Mouse (Mus musculus) heart, embryonic 16.5 days (tissue): Measurements from ENCODE around the gene Slc7a5. TPM values are rescaled to one million over a fixed set of nuclear protein-coding genes. Genes with fewer than 3 reads are reported as not detected.

ENCODE experiments used
- ATAC-seq: fragments of 200-750 bp; cut with Nextera tagmentation; replicated peaks from 2 replicates; pipeline ENCODE4 v1.8.0; 2017; ENCODE audit warnings: moderate number of reproducible peaks; ENCODE audit not compliant: insufficient read depth, low FRiP score; ENCODE audit errors: extremely low read depth
- H3K27ac ChIP-seq: fragments of 300-500 bp; sonication (generic); 2 replicates; pipeline ENCODE4 v1.5.1; 2014; ENCODE audit warnings: mild to moderate bottlenecking, low read length, control low read depth, moderate library complexity
- H3K27me3 ChIP-seq: fragments of 300-500 bp; sonication (generic); 2 replicates; pipeline ENCODE4 v1.6.1; 2014; ENCODE audit warnings: low read length, mixed read lengths; ENCODE audit not compliant: control insufficient read depth, insufficient read depth
- H3K36me3 ChIP-seq: fragments of 300-500 bp; sonication (generic); 2 replicates; pipeline ENCODE4 v1.6.1; 2014; ENCODE audit not compliant: control insufficient read depth, insufficient read depth
- H3K4me1 ChIP-seq: fragments of 300-500 bp; sonication (generic); 2 replicates; pipeline ENCODE4 v1.6.1; 2014; ENCODE audit warnings: low read length, mixed read lengths; ENCODE audit not compliant: control insufficient read depth, insufficient read depth
- H3K4me2 ChIP-seq: fragments of 300-500 bp; sonication (generic); 2 replicates; pipeline ENCODE4 v1.6.1; 2014; ENCODE audit warnings: low read depth, mild to moderate bottlenecking, control low read depth, low read length
- H3K4me3 ChIP-seq: fragments of 300-500 bp; sonication (generic); 2 replicates; pipeline ENCODE4 v1.5.1; 2014; ENCODE audit warnings: mild to moderate bottlenecking, control low read depth, low read length
- H3K9ac ChIP-seq: fragments of 300-500 bp; sonication (generic); 2 replicates; pipeline ENCODE4 v1.6.1; 2014; ENCODE audit warnings: low read length, control low read depth
- H3K9me3 ChIP-seq: fragments of 300-500 bp; sonication (generic); replicated peaks from 2 replicates; pipeline ENCODE4 v1.6.1; 2016; ENCODE audit warnings: low read length; ENCODE audit not compliant: control insufficient read depth
- WGBS: fragments of 180-500 bp; shearing (Covaris S2); extraction: QIAGEN DNeasy Blood & Tissue Kit; methylation state at CpG from one replicate; pipeline ENCODE4 v1.1.7; 2014; 5-methylcytosine and 5-hydroxymethylcytosine counted together
- polyA plus RNA-seq: library from polyadenylated mRNA; unstranded; fragments of >200 nt; fragmentation: Nextera tagmentation; extraction: Ambion mirVana; gene quantifications from 2 replicates; pipeline ENCODE4 v1.2.1, GENCODE M21; 2015

The Slc7a5 gene
- polyA plus RNA-seq, 1 experiment from 2014 or later = 14.4 TPM

GRCm38 (mm10) chr8:121871833-121872440, 35.6 kb downstream of the Slc7a5 start:
- no peak for ATAC-seq
- WGBS = 23% methylated on average over 10 of the region's 10 CpGs
- no peak overlapping the region for H3K4me3 ChIP-seq
- 0 out of 2 replicates have a peak, but pooled peaks cover 4% of the 10 kb centered on the region for H3K27me3 ChIP-seq
- H3K9ac ChIP-seq = 0 out of 2 replicates have a peak overlapping the region, but pooled peaks have one; percentile 8
- H3K4me2 ChIP-seq = peak overlapping the region; percentile 26; the same call in 1 of the 2 replicates
- no peaks in the 10 kb centered on the region for H3K9me3 ChIP-seq
- H3K4me1 ChIP-seq = peaks cover 26% of the 10 kb centered on the region
- H3K36me3 ChIP-seq = no peaks in the 10 kb centered on the region
- H3K27ac ChIP-seq = no peak overlapping the region

GRCm38 (mm10) chr8:121870190-121870589, 37.3 kb downstream of the Slc7a5 start:
- no peaks in the 10 kb centered on the region for H3K36me3 ChIP-seq
- no peak overlapping the region for H3K9ac ChIP-seq
- no peak overlapping the region for H3K27ac ChIP-seq
- no peak for ATAC-seq
- no peak overlapping the region for H3K4me2 ChIP-seq
- 0 out of 2 replicates have a peak, but pooled peaks cover 4% of the 10 kb centered on the region for H3K27me3 ChIP-seq
- peaks cover 20% of the 10 kb centered on the region for H3K4me1 ChIP-seq
- H3K4me3 ChIP-seq = no peak overlapping the region
- 76% methylated on average over 2 of the region's 2 CpGs for WGBS
- no peaks in the 10 kb centered on the region for H3K9me3 ChIP-seq

- no peak overlapping the region for H3K27ac ChIP-seq
Measured at GRCm38 (mm10) chr8:121868896-121869295, 38.6 kb downstream of the Slc7a5 start.

GRCm38 (mm10) chr8:121868196-121868595, 39.3 kb downstream of the Slc7a5 start:
- H3K27me3 ChIP-seq = 0 out of 2 replicates have a peak, but pooled peaks cover 4% of the 10 kb centered on the region
- H3K4me3 ChIP-seq = no peak overlapping the region
- no peaks in the 10 kb centered on the region for H3K9me3 ChIP-seq
- no peaks in the 10 kb centered on the region for H3K36me3 ChIP-seq
- H3K27ac ChIP-seq = no peak overlapping the region
- no peak overlapping the region for H3K4me2 ChIP-seq
- 79% methylated on average over 5 of the region's 5 CpGs for WGBS
- H3K9ac ChIP-seq = no peak overlapping the region
- no peak for ATAC-seq
- H3K4me1 ChIP-seq = peaks cover 9% of the 10 kb centered on the region; the same call in 1 of the 2 replicates

More at GRCm38 (mm10) chr8:121868896-121869295, 38.6 kb downstream of the Slc7a5 start:
- Histone ChIP-seq H3K4me1 (peaks cover 9% of the 10 kb centered on the region), H3K9ac (no peak overlapping the region), H3K4me3 (no peak overlapping the region), H3K9me3 (no peaks in the 10 kb centered on the region), H3K27me3 (0 out of 2 replicates have a peak, but pooled peaks cover 4% of the 10 kb centered on the region), H3K36me3 (no peaks in the 10 kb centered on the region), H3K4me2 (no peak overlapping the region)
- no peak for ATAC-seq
- 78% methylated on average over 7 of the region's 7 CpGs for WGBS

GRCm38 (mm10) chr8:121865356-121865755, 42.1 kb downstream of the Slc7a5 start:
- no peaks in the 10 kb centered on the region for H3K36me3 ChIP-seq
- 75% methylated on average over 8 of the region's 8 CpGs for WGBS
- H3K9me3 ChIP-seq = no peaks in the 10 kb centered on the region
- no peak overlapping the region for H3K27ac ChIP-seq
- H3K4me3 ChIP-seq = no peak overlapping the region
- no peak overlapping the region for H3K4me2 ChIP-seq
- ATAC-seq = no peak
- H3K4me1 ChIP-seq = no peaks in the 10 kb centered on the region
- H3K9ac ChIP-seq = no peak overlapping the region
- no peaks in the 10 kb centered on the region for H3K27me3 ChIP-seq

- Histone ChIP-seq H3K27me3 (no peaks in the 10 kb centered on the region), H3K9me3 (no peaks in the 10 kb centered on the region), H3K4me1 (no peaks in the 10 kb centered on the region), H3K4me3 (no peak overlapping the region), H3K36me3 (no peaks in the 10 kb centered on the region), H3K4me2 (no peak overlapping the region), H3K27ac (no peak overlapping the region), H3K9ac (no peak overlapping the region)
- peak; percentile 54 for ATAC-seq
- WGBS = 52% methylated on average over 12 of the region's 12 CpGs
Measured at GRCm38 (mm10) chr8:121861806-121862548, 45.5 kb downstream of the Slc7a5 start.

- Histone ChIP-seq H3K27me3 (no peaks in the 10 kb centered on the region), H3K9ac (no peak overlapping the region), H3K4me2 (no peak overlapping the region), H3K9me3 (no peaks in the 10 kb centered on the region), H3K27ac (no peak overlapping the region), H3K4me1 (no peaks in the 10 kb centered on the region), H3K4me3 (no peak overlapping the region), H3K36me3 (no peaks in the 10 kb centered on the region)
- no peak for ATAC-seq
- 49% methylated on average over 6 of the region's 6 CpGs for WGBS
Measured at GRCm38 (mm10) chr8:121861276-121861675, 46.2 kb downstream of the Slc7a5 start.

GRCm38 (mm10) chr8:121857747-121858146, 49.7 kb downstream of the Slc7a5 start:
- Histone ChIP-seq H3K27ac (no peak overlapping the region), H3K9ac (no peak overlapping the region), H3K4me3 (no peak overlapping the region), H3K4me1 (peaks cover 6% of the 10 kb centered on the region), H3K27me3 (no peaks in the 10 kb centered on the region), H3K36me3 (no peaks in the 10 kb centered on the region), H3K4me2 (no peak overlapping the region), H3K9me3 (no peaks in the 10 kb centered on the region)
- ATAC-seq = no peak
- WGBS = 38% methylated on average over 2 of the region's 2 CpGs

GRCm38 (mm10) chr8:121857331-121857730, 50.2 kb downstream of the Slc7a5 start:
- Histone ChIP-seq H3K4me1 (peaks cover 9% of the 10 kb centered on the region), H3K27ac (no peak overlapping the region), H3K9me3 (no peaks in the 10 kb centered on the region), H3K9ac (no peak overlapping the region), H3K27me3 (no peaks in the 10 kb centered on the region), H3K4me3 (no peak overlapping the region), H3K4me2 (no peak overlapping the region), H3K36me3 (no peaks in the 10 kb centered on the region)
- ATAC-seq = no peak
- WGBS = 64% methylated on average over 9 of the region's 9 CpGs
